Mouse (Mus musculus) lung, adult 10 weeks (tissue): ENCODE measurements around the gene Fgf9. TPM values are rescaled to one million over a fixed set of nuclear protein-coding genes. Genes with fewer than 3 reads are reported as not detected.

Source experiments
- polyA plus RNA-seq: library from polyadenylated mRNA; stranded (reverse); fragments of 350-450 nt; fragmentation: Illumina TruSeq; extraction: RNeasy Lipid Tissue Mini Kit (QIAGEN cat#74804); gene quantifications from one replicate; pipeline ENCODE4 v1.2.3, GENCODE M21; 2014; ENCODE audit warnings: low read depth, low replicate concordance; ENCODE audit not compliant: insufficient read depth

Fgf9 gene
- 0.31 TPM for polyA plus RNA-seq

GRCm38 (mm10) chr14:58070481-58071119 lies at the start of gene Fgf9:
TSS of gene Fgf9 (plus strand) at chr14:58070547.

Other genes with a start within 250 kb of the Fgf9 start
- 0.20 TPM for gene Ska3, start 244.4 kb upstream of the Fgf9 start, polyA plus RNA-seq
- gene Mrpl57, start 244.3 kb upstream of the Fgf9 start, polyA plus RNA-seq: 63.0 TPM
- 21.2 TPM for gene Zdhhc20, start 180.3 kb upstream of the Fgf9 start, polyA plus RNA-seq
- gene Micu2, start 71.3 kb upstream of the Fgf9 start, polyA plus RNA-seq: 31.5 TPM